Mouse (Mus musculus) CH12.LX (cell line): ENCODE data around the gene Shisa8.

Experiments used
- CHD1 ChIP-seq: IDR thresholded peaks from 2 replicates; pipeline ENCODE4 v1.6.1; 2012; ENCODE audit warnings: low read depth, low read length, improper control_type of control experiment, inconsistent platforms
- CTCF ChIP-seq, 2 experiments: IDR thresholded peaks in 1 of 2; conservative IDR thresholded peaks in 1 of 2; 2 replicates each; pipeline ENCODE4 v1.5.1; 2011 to 2012; ENCODE audit warnings: low read depth in 2 of 2, low read length in 2 of 2, improper control_type of control experiment in 1 of 2, inconsistent platforms in 1 of 2, mild to moderate bottlenecking in 1 of 2, moderate library complexity in 1 of 2
- ELF1 ChIP-seq: IDR thresholded peaks from 2 replicates; pipeline ENCODE4 v1.6.1; 2014; ENCODE audit warnings: low read depth, mild to moderate bottlenecking, inconsistent platforms, low read length, improper control_type of control experiment
- HCFC1 ChIP-seq: IDR thresholded peaks from 2 replicates; pipeline ENCODE4 v1.6.1; 2012; ENCODE audit warnings: low read depth, mild to moderate bottlenecking, inconsistent platforms, low read length, improper control_type of control experiment
- JUND ChIP-seq: conservative IDR thresholded peaks from 2 replicates; pipeline ENCODE4 v1.6.1; 2011; ENCODE audit warnings: low read depth, low read length, improper control_type of control experiment
- MAZ ChIP-seq: IDR thresholded peaks from 2 replicates; pipeline ENCODE4 v1.6.1; 2012; ENCODE audit warnings: low read depth, mild to moderate bottlenecking, inconsistent platforms, low read length, improper control_type of control experiment, moderate library complexity
- POLR2A ChIP-seq: IDR thresholded peaks from 2 replicates; pipeline ENCODE4 v1.6.1; 2011; ENCODE audit warnings: low read depth, mild to moderate bottlenecking, improper control_type of control experiment, low read length
- POLR2AphosphoS2 ChIP-seq: IDR thresholded peaks from 2 replicates; pipeline ENCODE4 v1.6.1; 2011; ENCODE audit warnings: low read depth, low read length, improper control_type of control experiment
- RCOR1 ChIP-seq: conservative IDR thresholded peaks from 2 replicates; pipeline ENCODE4 v1.6.1; 2012; ENCODE audit warnings: low read depth, mild to moderate bottlenecking, inconsistent platforms, low read length, improper control_type of control experiment

- no peak for TF ChIP-seq CHD1
- no peak for TF ChIP-seq HCFC1
- TF ChIP-seq POLR2A = no peak
- no peak for TF ChIP-seq ELF1
- no peak for TF ChIP-seq RCOR1
- TF ChIP-seq CTCF (conservative IDR thresholded peaks at IDR 0.05 in 1 of 2, IDR thresholded peaks at IDR 0.05 in 1 of 2; ENCODE audit: low read depth in 2 of 2, low read length in 2 of 2) = no peak
- no peak for TF ChIP-seq POLR2AphosphoS2
- no peak for TF ChIP-seq JUND
- TF ChIP-seq MAZ = no peak
These were observed 42.9 kb downstream of the Shisa8 start for GRCm38 (mm10) chr15:82169671-82170070.
